Mouse (Mus musculus) mouse embryonic stem cell (cell line): ENCODE measurements around the gene Gm12169.

Source experiments
- in situ Hi-C, 2 experiments: fragments of 300-500 bp; cut with MboI; formaldehyde crosslinking; loops; 1 replicate in 1 of 2; 3 replicates in 1 of 2; pipeline ENCODE4 v1.14.3; 2019 to 2020; ENCODE audit warnings: low sequenced_read_pairs in 2 of 2, low pct_unique_long_range_greater_than_20kb in 1 of 2, mixed read lengths in 1 of 2; ENCODE audit not compliant: unreplicated experiment in 1 of 2

Gene Gm12169

DNA sequence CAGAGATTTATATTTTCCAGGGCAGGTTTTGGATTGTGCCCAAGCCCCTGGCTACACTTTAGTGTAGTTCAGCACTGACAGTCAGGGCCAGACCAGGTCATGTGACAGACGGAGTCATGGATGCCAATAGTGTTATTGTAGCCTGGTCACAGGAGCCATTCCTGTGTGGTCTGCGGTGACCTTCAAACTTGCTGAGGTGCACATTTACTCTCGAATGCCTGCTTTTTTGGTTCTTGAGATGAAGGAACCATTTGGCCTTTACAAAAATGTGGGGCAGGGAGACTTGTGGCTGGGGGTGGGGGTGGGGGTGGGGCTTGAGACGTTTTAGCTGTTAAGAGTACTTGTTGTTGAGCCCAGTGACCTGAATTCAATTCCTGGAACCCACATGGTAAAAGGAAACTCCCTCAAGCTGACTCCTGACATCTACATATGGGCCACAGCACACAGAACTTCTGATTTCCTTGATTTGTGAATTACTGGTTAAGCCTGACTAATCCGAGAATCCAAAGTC is 54.8 kb downstream of the Gm12169 start:
- in situ Hi-C loops = no loop called here

DNA sequence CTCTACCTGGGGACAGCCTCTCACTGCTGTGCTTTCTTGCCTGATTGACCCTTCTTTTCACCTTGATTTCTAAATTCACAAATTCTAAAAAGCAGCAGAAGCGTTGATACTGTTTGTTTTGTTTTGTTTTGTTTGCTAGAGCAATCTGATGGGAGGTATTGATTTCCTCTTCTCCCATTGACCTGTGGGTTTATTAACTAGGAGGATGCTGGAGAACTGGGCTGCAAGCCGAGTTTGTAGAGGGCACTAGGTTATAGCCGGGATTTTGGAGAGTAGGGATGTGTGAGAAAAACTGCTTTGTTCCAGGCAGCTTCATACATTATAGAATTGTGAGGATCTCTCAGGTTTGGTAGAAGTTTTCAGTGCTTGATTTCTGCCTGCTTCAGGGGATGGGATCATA is 56.4 kb downstream of the Gm12169 start:
- in situ Hi-C loops = no loop called here

DNA sequence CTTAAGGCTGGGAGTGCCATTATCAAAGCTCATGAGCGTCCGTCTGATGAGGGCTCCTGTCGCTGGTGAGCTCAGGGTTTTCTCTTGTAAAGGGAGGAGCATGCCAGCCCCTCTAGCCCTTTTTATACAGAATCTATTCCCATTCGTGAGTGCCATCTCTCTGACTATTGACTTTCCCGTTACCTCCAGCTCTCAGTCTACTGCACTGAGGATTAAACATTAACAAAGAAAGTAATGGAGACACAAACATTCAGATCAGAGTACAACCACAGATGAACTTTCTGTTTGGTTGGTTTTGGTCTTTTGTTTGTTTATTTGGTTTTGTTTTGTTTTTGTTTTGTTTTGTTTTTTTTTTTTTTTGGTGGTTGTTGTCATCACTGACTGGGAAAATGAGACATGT is 58.7 kb downstream of the Gm12169 start:
- in situ Hi-C loops = no loop called here
